Mouse (Mus musculus) heart, adult 2 months (tissue): ENCODE measurements around the gene Lrrc8d.

Experiments
- CTCF ChIP-seq: fragments of 200-600 bp; IDR thresholded peaks from 2 replicates; pipeline ENCODE4 v1.8.1; 2022; ENCODE audit warnings: antibody characterized with exemption, mild to moderate bottlenecking, moderate library complexity
- EP300 ChIP-seq: fragments of 200-500 bp; IDR thresholded peaks from 2 replicates; pipeline ENCODE4 v1.6.1; 2011; ENCODE audit warnings: low read depth, low read length, control low read depth; ENCODE audit not compliant: insufficient read depth
- POLR2A ChIP-seq: fragments of 200-500 bp; IDR thresholded peaks from 2 replicates; pipeline ENCODE4 v1.6.1; 2011; ENCODE audit warnings: mild to moderate bottlenecking, low read depth, low read length, control low read depth; ENCODE audit not compliant: insufficient read depth

DNA sequence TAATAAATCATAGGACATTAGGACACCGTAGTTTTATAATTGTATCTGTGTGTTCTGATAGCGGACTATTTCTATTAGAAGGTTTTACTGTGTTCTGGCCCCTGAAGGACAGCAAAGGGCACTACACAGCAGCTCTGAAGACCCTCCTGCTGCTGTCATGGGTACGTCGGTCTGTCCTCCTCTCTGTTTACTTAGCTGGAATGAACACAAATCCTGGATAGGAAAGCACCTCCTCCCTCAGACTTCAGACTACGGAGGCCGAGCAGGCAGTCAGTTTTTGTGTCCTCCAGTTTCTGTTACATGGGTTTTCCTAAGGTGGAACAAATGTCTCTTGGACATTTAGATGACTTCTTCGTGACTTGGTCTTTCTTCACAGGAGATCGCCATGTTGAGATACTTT is 78.4 kb downstream of the Lrrc8d start:
- TF ChIP-seq EP300 (no peak), POLR2A (no peak), CTCF (no peak)
